Mouse (Mus musculus) heart, embryonic 13.5 days (tissue): ENCODE measurements at regions not wholly inside any gene's neighbourhood (a gene's known extent, or its start where the extent isn't known, plus 50 kb on each side); places are given as distances from the start of the nearest gene placed in this dataset.

ENCODE experiments used
- ATAC-seq: fragments of 200-750 bp; cut with Nextera tagmentation; 2 replicates; pipeline ENCODE4 v1.8.0; 2017; ENCODE audit warnings: moderate TSS enrichment; ENCODE audit not compliant: insufficient number of reproducible peaks, low FRiP score, low TSS enrichment; ENCODE audit errors: extremely low read depth
- H3K27ac ChIP-seq: fragments of 300-500 bp; sonication (generic); replicated peaks from 2 replicates; pipeline ENCODE4 v1.5.1; 2015; ENCODE audit warnings: moderate library complexity, mild to moderate bottlenecking, inconsistent platforms
- H3K27me3 ChIP-seq: fragments of 300-500 bp; sonication (generic); replicated peaks from 2 replicates; pipeline ENCODE4 v1.6.1; 2015; ENCODE audit warnings: mild to moderate bottlenecking, inconsistent platforms
- H3K36me3 ChIP-seq: fragments of 300-500 bp; sonication (generic); 2 replicates; pipeline ENCODE4 v1.6.1; 2015; ENCODE audit warnings: mild to moderate bottlenecking, inconsistent platforms
- H3K4me1 ChIP-seq: fragments of 300-500 bp; sonication (generic); 2 replicates; pipeline ENCODE4 v1.6.1; 2015; ENCODE audit warnings: inconsistent platforms
- H3K4me2 ChIP-seq: fragments of 300-500 bp; sonication (generic); 2 replicates; pipeline ENCODE4 v1.6.1; 2015; ENCODE audit warnings: inconsistent platforms, mild to moderate bottlenecking, moderate library complexity
- H3K4me3 ChIP-seq: fragments of 300-500 bp; sonication (generic); 2 replicates; pipeline ENCODE4 v1.5.1; 2015; ENCODE audit warnings: moderate library complexity, mild to moderate bottlenecking, inconsistent platforms
- H3K9ac ChIP-seq: fragments of 300-500 bp; sonication (generic); 2 replicates; pipeline ENCODE4 v1.6.1; 2015; ENCODE audit warnings: inconsistent platforms, mild to moderate bottlenecking, moderate library complexity
- H3K9me3 ChIP-seq: fragments of 300-500 bp; sonication (generic); 2 replicates; pipeline ENCODE4 v1.6.1; 2016; ENCODE audit warnings: inconsistent platforms
- WGBS: fragments of 180-500 bp; shearing (Covaris S2); methylation state at CpG from one replicate; pipeline ENCODE4 v1.1.7; 2015; ENCODE audit warnings: mixed read lengths; 5-methylcytosine and 5-hydroxymethylcytosine counted together

- no peak for ATAC-seq
- H3K27me3 ChIP-seq = no peaks in the 10 kb centered on the region
- H3K9me3 ChIP-seq = no peaks in the 10 kb centered on the region
- H3K4me3 ChIP-seq = no peak overlapping the region
- no peak overlapping the region for H3K4me2 ChIP-seq
- 43% methylated on average over 15 of the region's 15 CpGs for WGBS
- 0 out of 2 replicates have a peak, but pooled peaks cover 7% of the 10 kb centered on the region for H3K4me1 ChIP-seq
- no peak overlapping the region for H3K27ac ChIP-seq
- H3K9ac ChIP-seq = no peak overlapping the region
- no peaks in the 10 kb centered on the region for H3K36me3 ChIP-seq
Measured at GRCm38 (mm10) chr6:117675059-117675800, 165.8 kb upstream of the Zfp637 start.

GRCm38 (mm10) chr6:117676064-117676821 is 164.7 kb upstream of the Zfp637 start:
- no peak overlapping the region for H3K4me3 ChIP-seq
- H3K4me2 ChIP-seq = no peak overlapping the region
- H3K9me3 ChIP-seq = peaks cover under 1% of the 10 kb centered on the region; the same call in 1 of the 2 replicates
- no peaks in the 10 kb centered on the region for H3K27me3 ChIP-seq
- H3K4me1 ChIP-seq = 0 out of 2 replicates have a peak, but pooled peaks cover 7% of the 10 kb centered on the region
- H3K27ac ChIP-seq = no peak overlapping the region
- no peak for ATAC-seq
- H3K36me3 ChIP-seq = no peaks in the 10 kb centered on the region
- 64% methylated on average over 10 of the region's 10 CpGs for WGBS
- H3K9ac ChIP-seq = no peak overlapping the region

- H3K4me2 ChIP-seq = no peak overlapping the region
- no peaks in the 10 kb centered on the region for H3K27me3 ChIP-seq
Measured at GRCm38 (mm10) chr6:117677062-117677461, 163.9 kb upstream of the Zfp637 start.

GRCm38 (mm10) chr6:117677821-117678220 is 163.2 kb upstream of the Zfp637 start:
- Histone ChIP-seq H3K27ac (no peak overlapping the region), H3K4me2 (no peak overlapping the region), H3K4me3 (no peak overlapping the region), H3K9ac (no peak overlapping the region), H3K36me3 (no peaks in the 10 kb centered on the region), H3K4me1 (0 out of 2 replicates have a peak, but pooled peaks cover 7% of the 10 kb centered on the region), H3K9me3 (peaks cover 7% of the 10 kb centered on the region; the same call in 1 of the 2 replicates), H3K27me3 (no peaks in the 10 kb centered on the region)
- WGBS = 73% methylated on average over 2 of the region's 2 CpGs
- ATAC-seq = no peak

More at GRCm38 (mm10) chr6:117677062-117677461, 163.9 kb upstream of the Zfp637 start:
- Histone ChIP-seq H3K9me3 (peaks cover 7% of the 10 kb centered on the region; the same call in 1 of the 2 replicates), H3K27ac (no peak overlapping the region), H3K4me1 (0 out of 2 replicates have a peak, but pooled peaks cover 7% of the 10 kb centered on the region), H3K4me3 (no peak overlapping the region), H3K9ac (no peak overlapping the region), H3K36me3 (no peaks in the 10 kb centered on the region)
- 56% methylated on average over 7 of the region's 7 CpGs for WGBS
- no peak for ATAC-seq

GRCm38 (mm10) chr6:117678276-117678675 is 162.7 kb upstream of the Zfp637 start:
- 45% methylated on average over 5 of the region's 5 CpGs for WGBS

GRCm38 (mm10) chr6:117678877-117679276 is 162.1 kb upstream of the Zfp637 start:
- ATAC-seq = no peak
- no peaks in the 10 kb centered on the region for H3K36me3 ChIP-seq
- H3K4me1 ChIP-seq = 0 out of 2 replicates have a peak, but pooled peaks cover 7% of the 10 kb centered on the region
- no peak overlapping the region for H3K27ac ChIP-seq
- H3K27me3 ChIP-seq = no peaks in the 10 kb centered on the region
- no peak overlapping the region for H3K4me3 ChIP-seq
- no peak overlapping the region for H3K9ac ChIP-seq
- peaks cover 7% of the 10 kb centered on the region; the same call in 1 of the 2 replicates for H3K9me3 ChIP-seq
- H3K4me2 ChIP-seq = no peak overlapping the region
- 66% methylated on average over 4 of the region's 4 CpGs for WGBS

More at GRCm38 (mm10) chr6:117678276-117678675, 162.7 kb upstream of the Zfp637 start:
- H3K4me1 ChIP-seq = 0 out of 2 replicates have a peak, but pooled peaks cover 7% of the 10 kb centered on the region
- H3K4me2 ChIP-seq = no peak overlapping the region
- peaks cover 7% of the 10 kb centered on the region; the same call in 1 of the 2 replicates for H3K9me3 ChIP-seq
- ATAC-seq = no peak
- H3K27me3 ChIP-seq = no peaks in the 10 kb centered on the region
- no peak overlapping the region for H3K27ac ChIP-seq
- H3K4me3 ChIP-seq = no peak overlapping the region
- no peak overlapping the region for H3K9ac ChIP-seq
- no peaks in the 10 kb centered on the region for H3K36me3 ChIP-seq

- no peaks in the 10 kb centered on the region for H3K4me1 ChIP-seq
- WGBS = 76% methylated on average over 9 of the region's 9 CpGs
- no peaks in the 10 kb centered on the region for H3K36me3 ChIP-seq
- H3K4me3 ChIP-seq = no peak overlapping the region
- no peak for ATAC-seq
- no peak overlapping the region for H3K9ac ChIP-seq
- H3K4me2 ChIP-seq = no peak overlapping the region
- H3K9me3 ChIP-seq = peaks cover 6% of the 10 kb centered on the region; the same call in 1 of the 2 replicates
- H3K27me3 ChIP-seq = no peaks in the 10 kb centered on the region
- no peak overlapping the region for H3K27ac ChIP-seq
Measured at GRCm38 (mm10) chr6:117686212-117686611, 154.8 kb upstream of the Zfp637 start.

- H3K36me3 ChIP-seq = no peaks in the 10 kb centered on the region
- H3K4me2 ChIP-seq = no peak overlapping the region
- no peaks in the 10 kb centered on the region for H3K27me3 ChIP-seq
- no peaks in the 10 kb centered on the region for H3K9me3 ChIP-seq
- no peak overlapping the region for H3K27ac ChIP-seq
- no peaks in the 10 kb centered on the region for H3K4me1 ChIP-seq
- no peak overlapping the region for H3K4me3 ChIP-seq
- 72% methylated on average over 2 of the region's 2 CpGs for WGBS
- H3K9ac ChIP-seq = no peak overlapping the region
- no peak for ATAC-seq
Measured at GRCm38 (mm10) chr6:117687045-117687444, 153.9 kb upstream of the Zfp637 start.

GRCm38 (mm10) chr6:117688664-117689178 is 152.3 kb upstream of the Zfp637 start:
- 52% methylated on average over 8 of the region's 8 CpGs for WGBS
- no peak overlapping the region for H3K4me2 ChIP-seq
- no peak overlapping the region for H3K27ac ChIP-seq
- no peaks in the 10 kb centered on the region for H3K9me3 ChIP-seq
- no peak for ATAC-seq
- H3K27me3 ChIP-seq = no peaks in the 10 kb centered on the region
- H3K9ac ChIP-seq = no peak overlapping the region
- no peaks in the 10 kb centered on the region for H3K36me3 ChIP-seq
- no peak overlapping the region for H3K4me3 ChIP-seq
- H3K4me1 ChIP-seq = no peaks in the 10 kb centered on the region

GRCm38 (mm10) chr6:117700286-117700685 is 140.7 kb upstream of the Zfp637 start:
- Histone ChIP-seq H3K4me2 (no peak overlapping the region), H3K9me3 (no peaks in the 10 kb centered on the region), H3K9ac (no peak overlapping the region), H3K27me3 (no peaks in the 10 kb centered on the region), H3K4me1 (no peaks in the 10 kb centered on the region), H3K36me3 (no peaks in the 10 kb centered on the region), H3K27ac (no peak overlapping the region), H3K4me3 (no peak overlapping the region)
- WGBS = 78% methylated on average over 5 of the region's 5 CpGs
- no peak for ATAC-seq

GRCm38 (mm10) chr6:117701547-117701946 is 139.4 kb upstream of the Zfp637 start:
- H3K4me2 ChIP-seq = no peak overlapping the region
- no peaks in the 10 kb centered on the region for H3K36me3 ChIP-seq
- H3K9ac ChIP-seq = no peak overlapping the region
- no peaks in the 10 kb centered on the region for H3K4me1 ChIP-seq
- no peak for ATAC-seq
- 85% methylated on average over 5 of the region's 5 CpGs for WGBS
- H3K9me3 ChIP-seq = no peaks in the 10 kb centered on the region
- no peaks in the 10 kb centered on the region for H3K27me3 ChIP-seq
- H3K27ac ChIP-seq = no peak overlapping the region
- H3K4me3 ChIP-seq = no peak overlapping the region
